18 mouse cellular contexts compared by ENCODE assay signal in the genomic region with DNA sequence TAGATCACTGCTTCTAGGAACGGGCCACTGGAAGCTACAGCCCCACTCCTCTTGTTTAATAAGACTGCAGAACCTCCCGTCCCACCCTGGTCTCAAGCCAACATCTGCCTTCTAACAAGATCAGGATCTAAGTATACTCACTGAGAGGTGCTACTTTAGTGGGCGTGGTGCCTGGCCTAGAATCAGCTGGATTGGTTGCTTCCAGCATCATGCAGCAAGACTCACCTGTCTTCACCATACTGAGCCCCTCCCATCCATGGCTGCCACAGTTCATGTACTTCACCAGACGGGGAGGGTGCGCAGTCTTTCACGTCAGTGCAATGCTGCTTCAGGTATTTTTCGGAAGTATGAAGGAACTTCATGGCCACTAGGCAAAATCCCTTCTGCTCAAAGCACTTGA. TPM values are rescaled to one million over a fixed set of nuclear protein-coding genes. Genes with fewer than 3 reads are reported as not detected.
DNase-seq lines count a peak whose midpoint lies in the region; TF ChIP-seq lines count a peak whose summit lies in the region.
"Had no signal": no experiment of that assay in that cellular context is flagged by ENCODE, and none has a peak within 500 bp of the region (broad histone marks: within the 10 kb centered on the region; RNA-seq: fewer than 3 reads in every experiment).

No protein-coding gene starts in this region.

- TF ChIP-seq CTCF in lung, adult 2 months (IDR thresholded peaks at IDR 0.05; ENCODE audit: insufficient read depth, low read length) = no peak

- H3K4me1 ChIP-seq in lung, adult 2 months (ENCODE audit: control insufficient read depth, insufficient read depth, low read length) = no peaks in the 10 kb centered on the region
- H3K4me1 ChIP-seq: embryonic facial prominence, embryonic 12.5 days; embryonic facial prominence, embryonic 15.5 days; hindbrain, embryonic 12.5 days; hindbrain, embryonic 15.5 days had no signal

- 86% methylated on average over 7 of the region's 7 CpGs for WGBS in lung, adult 2 months

- no peak overlapping the region for H3K4me3 ChIP-seq in lung, adult 2 months (replicated peaks; ENCODE audit: extremely low read depth, low read depth, low read length)
- H3K4me3 ChIP-seq: embryonic facial prominence, embryonic 12.5 days; embryonic facial prominence, embryonic 15.5 days; hindbrain, embryonic 12.5 days; hindbrain, embryonic 15.5 days had no signal

- DNase-seq in cerebellum, postnatal 10 days = peak; percentile 13 to 14
- DNase-seq in cerebellum, adult 11 months = no peak
- DNase-seq in kidney, postnatal 4 days = peak; percentile 7 to 31
- no peak for DNase-seq in kidney, adult 8-10 months
- peak; percentile 14 for DNase-seq in lung, postnatal 10 days
- no peak for DNase-seq in lung, adult 2 months
- DNase-seq in ES-CJ7 (ENCODE audit: low read depth, low spot score) = peak; percentile 55
- DNase-seq in frontal cortex, postnatal 25 days (ENCODE audit: low spot score in 2 of 2) = no peak
- DNase-seq: adrenal gland, adult 8-10 months; adrenal gland, postnatal 25 days; cerebellum, adult 18-20 months; cerebellum, adult 9-10 months; forebrain, postnatal 0 days; gastrocnemius, postnatal 25 days had no signal

- TF ChIP-seq POLR2A in lung, adult 2 months (IDR thresholded peaks at IDR 0.05; ENCODE audit: borderline replicate concordance, extremely low read depth, low read depth, low read length) = no peak

RNA-seq across cellular contexts. Expression of gene Slc23a2, which starts 34.5 kb away (rescaled TPM):
- 82.2 and 83.1 TPM in 2 replicates for polyA plus RNA-seq in lung, adult 2 months (2012; rRNA removed)

Comparison
In these comparisons a context has a peak if more than half of its experiments do, and no peak if none do; other contexts are left out.
1. DNase-seq: peak in cerebellum, postnatal 10 days (2 of 2), kidney, postnatal 4 days (2 of 2), lung, postnatal 10 days (single experiment) and ES-CJ7 (single experiment); none in cerebellum, adult 11 months (single experiment), kidney, adult 8-10 months (0 of 2), lung, adult 2 months (single experiment) and frontal cortex, postnatal 25 days (0 of 2).